Mouse (Mus musculus) CH12.LX (cell line): Measurements from ENCODE around the gene BC005537. TPM values are rescaled to one million over a fixed set of nuclear protein-coding genes. Genes with fewer than 3 reads are reported as not detected.

ENCODE experiments used
- DNase-seq: peaks from one replicate; pipeline ENCODE4 v3.0.0-alpha.2; 2013; ENCODE audit errors: extremely low read depth
- H3K27ac ChIP-seq: 2 replicates; pipeline ENCODE4 v1.5.1; 2012; ENCODE audit warnings: low read depth, mild to moderate bottlenecking, control low read depth, moderate library complexity; ENCODE audit not compliant: insufficient read depth
- H3K27me3 ChIP-seq: replicated peaks from 2 replicates; pipeline ENCODE3; 2012; ENCODE audit warnings: inconsistent platforms
- H3K36me3 ChIP-seq, 2 experiments: replicated peaks in 1 of 2; 2 replicates each; pipeline versions ENCODE3 to v1.6.1; 2012; ENCODE audit warnings: inconsistent platforms in 1 of 2, low read length in 1 of 2, mild to moderate bottlenecking in 1 of 2, mixed read lengths in 1 of 2, moderate library complexity in 1 of 2; ENCODE audit not compliant: control insufficient read depth in 1 of 2, insufficient read depth in 1 of 2
- H3K4me1 ChIP-seq, 2 experiments: 2 replicates each; pipeline ENCODE4 v1.6.1; 2012; ENCODE audit warnings: inconsistent platforms in 1 of 2, moderate library complexity in 1 of 2; ENCODE audit not compliant: insufficient read depth in 2 of 2, control insufficient read depth in 1 of 2
- H3K4me2 ChIP-seq: 2 replicates; pipeline ENCODE4 v1.6.1; 2012; ENCODE audit warnings: low read depth, mild to moderate bottlenecking, control low read depth; ENCODE audit not compliant: poor library complexity, insufficient read depth, severe bottlenecking
- H3K4me3 ChIP-seq, 3 experiments: fragments of 150-350 bp in 1 of 3; sonication (generic) in 1 of 3; replicated peaks in 1 of 3; 2 replicates each; pipeline versions ENCODE3 to v1.5.1; 2011 to 2012; ENCODE audit warnings: low read depth in 2 of 3, low read length in 2 of 3, mild to moderate bottlenecking in 2 of 3, moderate library complexity in 2 of 3, control low read depth in 1 of 3, improper control_type of control experiment in 1 of 3, inconsistent platforms in 1 of 3, mixed read lengths in 1 of 3; ENCODE audit not compliant: poor library complexity in 1 of 3
- H3K79me2 ChIP-seq: replicated peaks from 2 replicates; pipeline ENCODE4 v1.6.1; 2012; ENCODE audit warnings: mild to moderate bottlenecking, moderate library complexity; ENCODE audit not compliant: control insufficient read depth, poor library complexity, insufficient read depth, severe bottlenecking; ENCODE audit errors: extremely low read depth
- H3K9ac ChIP-seq: 2 replicates; pipeline ENCODE4 v1.6.1; 2012; ENCODE audit warnings: low read depth, mild to moderate bottlenecking, control low read depth, moderate library complexity; ENCODE audit not compliant: insufficient read depth
- H3K9me3 ChIP-seq: replicated peaks from 2 replicates; pipeline ENCODE3; 2012; ENCODE audit warnings: low read length, inconsistent platforms, mixed read lengths
- E2F4 ChIP-seq: IDR thresholded peaks from 2 replicates; pipeline ENCODE4 v1.6.1; 2011; ENCODE audit warnings: low read depth, low read length, improper control_type of control experiment; ENCODE audit not compliant: insufficient replicate concordance
- ELF1 ChIP-seq: IDR thresholded peaks from 2 replicates; pipeline ENCODE4 v1.6.1; 2014; ENCODE audit warnings: low read depth, mild to moderate bottlenecking, inconsistent platforms, low read length, improper control_type of control experiment
- HCFC1 ChIP-seq: IDR thresholded peaks from 2 replicates; pipeline ENCODE4 v1.6.1; 2012; ENCODE audit warnings: low read depth, mild to moderate bottlenecking, inconsistent platforms, low read length, improper control_type of control experiment
- MAFK ChIP-seq: IDR thresholded peaks from 2 replicates; pipeline ENCODE4 v1.6.1; 2011; ENCODE audit warnings: low read length, improper control_type of control experiment; ENCODE audit not compliant: insufficient replicate concordance
- MEF2A ChIP-seq: IDR thresholded peaks from 2 replicates; pipeline ENCODE4 v1.6.1; 2014; ENCODE audit warnings: low read depth, mild to moderate bottlenecking, inconsistent platforms, low read length, improper control_type of control experiment, borderline replicate concordance
- MYC ChIP-seq: IDR thresholded peaks from 2 replicates; pipeline ENCODE4 v1.6.1; 2011; ENCODE audit warnings: low read depth, mild to moderate bottlenecking, improper control_type of control experiment, low read length
- NELFE ChIP-seq: IDR thresholded peaks from 2 replicates; pipeline ENCODE4 v1.6.1; 2011; ENCODE audit warnings: low read depth, low read length, improper control_type of control experiment
- NRF1 ChIP-seq: IDR thresholded peaks from 2 replicates; pipeline ENCODE4 v1.6.1; 2014; ENCODE audit warnings: low read depth, mild to moderate bottlenecking, inconsistent platforms, low read length, improper control_type of control experiment, moderate library complexity
- POLR2AphosphoS2 ChIP-seq: IDR thresholded peaks from 2 replicates; pipeline ENCODE4 v1.6.1; 2011; ENCODE audit warnings: low read depth, low read length, improper control_type of control experiment
- RAD21 ChIP-seq: IDR thresholded peaks from 2 replicates; pipeline ENCODE4 v1.6.1; 2011; ENCODE audit warnings: low read depth, mild to moderate bottlenecking, low read length, improper control_type of control experiment, moderate library complexity
- RCOR1 ChIP-seq: conservative IDR thresholded peaks from 2 replicates; pipeline ENCODE4 v1.6.1; 2012; ENCODE audit warnings: low read depth, mild to moderate bottlenecking, inconsistent platforms, low read length, improper control_type of control experiment
- TBP ChIP-seq: conservative IDR thresholded peaks from 2 replicates; pipeline ENCODE4 v1.6.1; 2011; ENCODE audit warnings: low read depth, low read length, improper control_type of control experiment
- TCF12 ChIP-seq: IDR thresholded peaks from 2 replicates; pipeline ENCODE4 v1.6.1; 2014; ENCODE audit warnings: low read depth, mild to moderate bottlenecking, inconsistent platforms, low read length, improper control_type of control experiment
- UBTF ChIP-seq: IDR thresholded peaks from 2 replicates; pipeline ENCODE4 v1.6.1; 2012; ENCODE audit warnings: low read depth, mild to moderate bottlenecking, inconsistent platforms, low read length, improper control_type of control experiment, moderate library complexity
- USF1 ChIP-seq: IDR thresholded peaks from 2 replicates; pipeline ENCODE4 v1.6.1; 2014; ENCODE audit warnings: low read depth, mild to moderate bottlenecking, inconsistent platforms, low read length, improper control_type of control experiment
- USF2 ChIP-seq: conservative IDR thresholded peaks from 2 replicates; pipeline ENCODE4 v1.6.1; 2011; ENCODE audit warnings: low read depth, low read length, improper control_type of control experiment
- ZC3H11A ChIP-seq: IDR thresholded peaks from 2 replicates; pipeline ENCODE4 v1.6.1; 2012; ENCODE audit warnings: low read depth, mild to moderate bottlenecking, inconsistent platforms, low read length, improper control_type of control experiment
- dilution Hi-C: fragments of 300-500 bp; cut with MboI; formaldehyde crosslinking; loops from 2 replicates; pipeline ENCODE4 v1.14.3; 2020; ENCODE audit warnings: low sequenced_read_pairs; ENCODE audit not compliant: extremely low pct_unique_long_range_greater_than_20kb, extremely low pct_ligation_motif_present
- in situ Hi-C: fragments of 300-500 bp; cut with MboI; formaldehyde crosslinking; loops from 3 replicates; pipeline ENCODE4 v1.14.3; 2019; ENCODE audit warnings: low sequenced_read_pairs, low pct_ligation_motif_present, low pct_unique_long_range_greater_than_20kb, mixed read lengths
- polyA plus RNA-seq: library from polyadenylated mRNA; unstranded; fragments of >175 nt; gene quantifications from 2 replicates; pipeline ENCODE4 v1.2.1, GENCODE M21; 2012; ENCODE audit warnings: low read depth; ENCODE audit not compliant: insufficient read length
- total RNA-seq, 2 experiments: library from RNA; depleted of rRNA; stranded (reverse); fragments of 300-350 nt in 1 of 2; fragments of >200 nt in 1 of 2; gene quantifications; 2 replicates each; pipeline ENCODE4 v1.2.3; 2012 to 2014

The BC005537 gene
- total and polyA plus RNA-seq, 3 experiments: 21.8 to 47.7 (median 39.0) TPM

DNA sequence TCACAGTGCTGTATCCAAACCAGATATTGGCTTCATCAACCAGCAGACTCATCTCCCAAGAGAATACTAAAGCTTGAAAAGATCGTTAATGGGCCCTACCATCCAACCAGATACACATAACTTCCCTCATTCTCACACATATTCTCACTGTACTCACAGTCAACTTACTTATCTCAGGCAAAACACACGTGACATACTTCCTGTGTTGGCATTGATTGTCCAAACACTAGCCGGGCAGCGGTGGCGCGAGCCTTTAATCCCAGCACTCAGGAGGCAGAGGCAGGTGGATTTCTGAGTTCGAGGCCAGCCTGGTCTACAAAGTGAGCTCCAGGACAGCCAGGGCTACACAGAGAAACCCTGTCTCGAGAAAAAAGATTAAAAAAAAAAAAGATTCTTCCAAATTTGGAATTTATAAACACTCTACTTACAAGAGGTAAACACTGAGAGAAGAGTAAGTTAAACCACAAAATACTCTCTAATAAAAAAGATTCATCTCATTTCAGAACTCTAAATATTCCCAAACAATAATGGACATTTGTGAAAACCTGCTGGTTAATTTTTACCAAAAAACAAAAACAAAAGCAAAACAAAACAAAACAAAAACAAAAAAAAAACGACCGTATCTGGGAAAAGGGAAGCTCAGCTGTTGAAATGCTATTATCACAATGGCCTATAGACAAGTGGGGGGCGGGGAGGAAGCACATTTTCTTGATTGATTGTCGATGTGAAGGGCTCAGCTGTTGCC lies 43.5 kb upstream of the BC005537 start:
- in situ Hi-C loops: no loop called here

DNA sequence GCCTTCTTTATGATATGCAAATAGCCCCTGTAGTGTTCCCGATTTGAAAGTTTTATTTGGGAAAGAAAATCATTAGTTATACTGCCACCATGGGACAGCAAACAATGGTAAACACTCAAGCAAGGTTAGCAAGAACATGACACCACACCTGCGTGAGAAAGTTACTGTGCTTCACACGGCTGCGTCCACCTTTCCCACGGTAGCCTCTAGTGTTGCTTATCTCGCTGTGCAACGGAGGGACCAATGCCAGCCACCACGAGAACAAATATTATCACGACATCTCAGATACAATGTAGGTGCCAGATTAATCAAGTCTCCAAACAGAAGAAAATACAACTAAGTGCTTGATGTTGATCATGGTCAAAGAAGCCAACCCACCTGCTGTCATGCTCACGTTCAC lies 42.0 kb upstream of the BC005537 start:
- Histone ChIP-seq H3K36me3 (peaks cover 27 to 55% of the 10 kb centered on the region in 2 experiments), H3K79me2 (peaks cover 38% of the 10 kb centered on the region), H3K9ac (no peak overlapping the region), H3K9me3 (no peaks in the 10 kb centered on the region), H3K27me3 (no peaks in the 10 kb centered on the region), H3K4me1 (peaks cover 7 to 30% of the 10 kb centered on the region in 2 experiments), H3K4me3 (no peak overlapping the region), H3K4me2 (0 out of 2 replicates have a peak overlapping the region, but pooled peaks have one; percentile 31), H3K27ac (no peak overlapping the region)
- DNase-seq: no peak
- in situ Hi-C loops: no loop called here
- no peak for TF ChIP-seq RCOR1
- TF ChIP-seq USF1: no peak
- no peak for TF ChIP-seq TCF12
- TF ChIP-seq E2F4: no peak
- no peak for TF ChIP-seq UBTF
- TF ChIP-seq TBP: no peak
- no peak for TF ChIP-seq ZC3H11A
- TF ChIP-seq HCFC1: no peak
- TF ChIP-seq POLR2AphosphoS2: no peak
- no peak for TF ChIP-seq NRF1
- TF ChIP-seq ELF1: no peak
- TF ChIP-seq USF2: no peak
- no peak for TF ChIP-seq MAFK
- no peak for TF ChIP-seq MYC
- TF ChIP-seq RAD21: no peak
- dilution Hi-C loops: no loop called here

More for the DNA sequence above, 43.5 kb upstream of the BC005537 start:
- H3K9ac ChIP-seq: no peak overlapping the region
- dilution Hi-C loops: no loop called here
- H3K9me3 ChIP-seq: no peaks in the 10 kb centered on the region
- H3K27me3 ChIP-seq: no peaks in the 10 kb centered on the region
- H3K4me1 ChIP-seq: peaks cover 7 to 25% of the 10 kb centered on the region in 2 experiments
- H3K79me2 ChIP-seq: peaks cover 38% of the 10 kb centered on the region
- no peak overlapping the region for H3K4me3 ChIP-seq
- no peak for DNase-seq
- peaks cover 36 to 65% of the 10 kb centered on the region in 2 experiments for H3K36me3 ChIP-seq
- TF ChIP-seq MEF2A (no peak), NELFE (no peak), USF1 (no peak)
- TF ChIP-seq, all 38 proteins: peak for 0
- Histone ChIP-seq H3K27ac (no peak overlapping the region), H3K4me2 (no peak overlapping the region)
